Mouse (Mus musculus): ENCODE results near the gene Spock1.
"Not testable (repeated sequence)": the region's sequence is repeated elsewhere in the genome, so short reads cannot be mapped to it uniquely, and the experiment has no call there.

Spock1 gene

DNA sequence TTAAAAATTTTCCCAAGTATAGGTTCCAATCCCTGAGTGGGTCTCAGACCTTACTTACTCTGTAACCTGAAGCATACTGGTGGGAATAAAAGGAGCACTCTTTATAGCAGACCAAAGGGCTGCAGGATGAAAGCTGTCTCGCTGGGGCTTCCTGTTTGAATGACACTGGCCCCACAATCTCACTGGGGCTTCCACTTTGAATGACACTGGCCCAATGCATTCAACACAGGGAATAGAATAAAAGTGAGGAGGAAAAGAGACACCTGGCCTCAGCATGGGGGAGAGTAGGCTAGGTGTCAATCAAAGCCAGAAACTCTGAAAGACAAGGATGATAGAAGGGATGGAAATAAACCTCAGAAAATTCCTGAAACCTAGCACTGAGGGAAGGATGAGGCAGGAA, 413.3 kb downstream of the Spock1 start:
- no peak for DNase-seq (ENCODE audit: low spot score in 2 of 2)

DNA sequence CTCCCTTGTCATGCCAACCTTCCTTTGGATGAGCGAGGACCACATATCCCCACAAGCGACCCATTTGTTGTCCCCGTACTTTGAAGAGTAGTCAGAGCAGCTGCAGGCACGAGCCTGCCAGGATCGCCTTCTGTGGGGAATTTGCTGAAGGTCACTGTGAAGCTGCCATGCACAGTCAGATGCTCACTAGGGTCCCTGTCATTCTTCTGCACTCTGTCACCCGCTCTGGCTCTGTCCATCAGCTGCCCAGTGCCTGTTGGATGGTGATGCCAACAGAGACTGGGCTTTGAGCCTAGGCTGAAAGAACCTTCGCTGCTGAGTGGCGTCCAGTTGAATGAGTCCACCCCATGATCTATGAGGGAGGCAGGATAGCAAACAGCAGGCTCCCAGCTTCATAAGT, 419.2 kb downstream of the Spock1 start:
- no peak for DNase-seq (ENCODE audit: low spot score in 2 of 2)

GRCm38 (mm10) chr13:57484426-57485168, 423.5 kb downstream of the Spock1 start:
- no peak for DNase-seq (ENCODE audit: low spot score in 2 of 2)

- no peak for DNase-seq (ENCODE audit: low spot score in 2 of 2)
Measured at GRCm38 (mm10) chr13:57476700-57477099, 431.4 kb downstream of the Spock1 start.

GRCm38 (mm10) chr13:57474068-57474467, 434.1 kb downstream of the Spock1 start:
- no peak for DNase-seq (ENCODE audit: low spot score in 2 of 2)

- DNase-seq (ENCODE audit: low spot score in 2 of 2), result not testable (repeated sequence)
Measured at GRCm38 (mm10) chr13:57470922-57471321, 437.2 kb downstream of the Spock1 start.

DNA sequence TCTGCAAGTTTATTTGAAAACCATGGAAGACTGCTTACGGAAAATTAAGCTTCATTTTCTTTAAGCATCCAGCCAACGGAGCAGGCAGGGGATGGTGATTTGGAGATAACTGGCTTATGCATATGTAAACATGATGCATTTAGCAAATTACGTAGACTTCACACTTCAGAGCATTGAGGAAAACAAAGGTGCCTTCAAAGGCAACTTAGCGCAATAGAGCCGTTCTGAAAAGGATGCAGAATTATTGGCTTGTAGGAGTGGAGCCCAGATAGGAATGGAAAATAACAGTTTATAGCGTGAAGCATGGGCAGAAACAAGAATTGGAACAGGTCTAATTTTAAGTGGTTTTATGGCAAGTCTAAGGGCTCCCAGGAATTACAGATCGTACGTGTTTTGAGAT, 448.2 kb downstream of the Spock1 start:
- DNase-seq (ENCODE audit: low spot score in 2 of 2), result no peak

DNA sequence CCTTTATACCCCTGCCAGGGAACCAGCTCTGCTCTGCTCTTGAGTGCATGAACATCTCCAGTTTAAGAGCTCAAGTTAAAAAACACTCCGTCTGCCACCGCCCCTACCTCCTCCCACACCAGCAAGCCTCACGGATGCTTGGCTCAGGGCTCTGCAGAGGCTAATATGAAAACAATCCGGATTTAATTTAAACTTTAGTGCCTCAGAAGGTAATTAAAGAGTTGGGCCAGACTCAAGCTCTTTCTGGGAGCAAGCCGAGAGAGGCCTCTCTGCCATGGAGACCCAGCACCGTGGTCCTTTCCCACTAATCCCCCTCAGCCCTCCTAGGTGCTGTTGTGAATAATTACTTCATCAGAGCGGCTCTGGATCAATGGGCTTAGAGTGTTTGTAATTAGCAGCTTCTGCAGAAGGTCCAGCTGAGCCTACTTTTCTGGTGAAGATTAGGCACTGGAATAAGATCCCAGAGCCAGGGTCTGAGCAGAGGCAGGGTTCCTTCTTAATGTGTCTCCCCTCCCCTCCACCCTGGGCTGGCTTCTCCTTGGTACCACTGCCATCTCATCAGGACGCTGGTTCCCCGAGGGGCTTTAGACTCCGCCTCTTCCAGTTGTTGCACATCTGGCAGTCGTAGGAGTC, 457.8 kb downstream of the Spock1 start:
- no peak for DNase-seq (ENCODE audit: low spot score in 2 of 2)

- DNase-seq (ENCODE audit: low spot score in 2 of 2), result no peak
Measured at GRCm38 (mm10) chr13:57448906-57449305, 459.2 kb downstream of the Spock1 start.

- DNase-seq (ENCODE audit: low spot score in 2 of 2), result no peak
Measured at GRCm38 (mm10) chr13:57444977-57445376, 463.2 kb downstream of the Spock1 start.

GRCm38 (mm10) chr13:57440111-57440510, 468.0 kb downstream of the Spock1 start:
- DNase-seq (ENCODE audit: low spot score in 2 of 2), result no peak

GRCm38 (mm10) chr13:57435726-57436220, 472.4 kb downstream of the Spock1 start:
- DNase-seq (ENCODE audit: low spot score in 2 of 2), result no peak

GRCm38 (mm10) chr13:57433848-57434247, 474.3 kb downstream of the Spock1 start:
- no peak for DNase-seq (ENCODE audit: low spot score in 2 of 2)

GRCm38 (mm10) chr13:57431815-57432214, 476.3 kb downstream of the Spock1 start:
- no peak for DNase-seq (ENCODE audit: low spot score in 2 of 2)

GRCm38 (mm10) chr13:57428840-57429239, 479.3 kb downstream of the Spock1 start:
- DNase-seq (ENCODE audit: low spot score in 2 of 2), result no peak

GRCm38 (mm10) chr13:57418781-57419180, 489.4 kb downstream of the Spock1 start:
- DNase-seq (ENCODE audit: low spot score in 2 of 2), result no peak

- no peak for DNase-seq (ENCODE audit: low spot score in 2 of 2)
Measured at GRCm38 (mm10) chr13:57414716-57415115, 493.4 kb downstream of the Spock1 start.

DNA sequence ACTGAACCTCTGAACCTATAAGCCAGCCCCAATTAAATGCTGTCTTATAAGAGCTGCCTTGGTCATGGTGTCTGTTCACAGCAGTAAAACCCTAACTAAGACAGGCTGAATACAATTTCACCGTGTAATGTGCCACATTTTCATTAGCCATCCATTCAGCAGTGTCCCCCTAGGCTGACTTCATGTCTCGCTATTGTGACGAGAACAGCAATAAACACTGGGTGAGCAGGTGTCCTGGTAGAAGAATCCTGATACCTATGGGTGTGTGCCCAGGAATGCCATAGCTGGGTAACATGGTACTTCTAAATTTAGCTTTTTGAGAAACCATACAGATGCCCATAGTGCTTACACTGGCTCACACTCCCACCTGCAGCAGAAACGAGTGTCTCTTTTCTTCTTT, 500.5 kb downstream of the Spock1 start:
- DNase-seq (ENCODE audit: low spot score in 2 of 2), result no peak

DNA sequence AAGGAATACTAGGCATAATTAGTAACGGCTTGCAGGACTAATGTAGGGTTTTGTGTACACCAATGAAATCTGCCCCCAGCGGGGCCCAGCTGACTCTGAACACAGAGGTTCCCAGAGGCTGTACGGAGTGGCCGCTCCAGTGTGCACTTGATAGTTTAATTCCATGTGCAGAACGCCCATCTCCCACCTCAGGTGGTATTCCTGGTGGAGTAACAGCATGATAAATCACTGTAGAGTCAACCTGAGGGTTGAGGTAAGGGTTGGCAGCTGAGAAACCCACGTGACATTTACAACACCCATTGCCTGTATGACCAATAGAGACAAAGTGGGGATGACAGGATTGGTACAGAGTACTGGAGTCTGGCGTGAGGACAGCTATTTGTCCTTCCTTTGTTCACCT, 505.7 kb downstream of the Spock1 start:
- DNase-seq (ENCODE audit: low spot score in 2 of 2), result no peak

- DNase-seq (ENCODE audit: low spot score in 2 of 2), result no peak
Measured at GRCm38 (mm10) chr13:57372141-57372700, 535.9 kb downstream of the Spock1 start.
